Mouse (Mus musculus) lung, postnatal 4 days (tissue): ENCODE measurements at regions not wholly inside any gene's neighbourhood (a gene's known extent, or its start where the extent isn't known, plus 50 kb on each side); places are given as distances from the start of the nearest gene placed in this dataset.
A peak's percentile ranks its signal among the peaks of the same experiment; 100 is the strongest.
"Not testable (repeated sequence)": the region's sequence is repeated elsewhere in the genome, so short reads cannot be mapped to it uniquely, and the experiment has no call there.

Source experiments
- DNase-seq, 2 experiments: peaks; one replicate each; pipeline ENCODE4 v3.0.0; 2021

DNA sequence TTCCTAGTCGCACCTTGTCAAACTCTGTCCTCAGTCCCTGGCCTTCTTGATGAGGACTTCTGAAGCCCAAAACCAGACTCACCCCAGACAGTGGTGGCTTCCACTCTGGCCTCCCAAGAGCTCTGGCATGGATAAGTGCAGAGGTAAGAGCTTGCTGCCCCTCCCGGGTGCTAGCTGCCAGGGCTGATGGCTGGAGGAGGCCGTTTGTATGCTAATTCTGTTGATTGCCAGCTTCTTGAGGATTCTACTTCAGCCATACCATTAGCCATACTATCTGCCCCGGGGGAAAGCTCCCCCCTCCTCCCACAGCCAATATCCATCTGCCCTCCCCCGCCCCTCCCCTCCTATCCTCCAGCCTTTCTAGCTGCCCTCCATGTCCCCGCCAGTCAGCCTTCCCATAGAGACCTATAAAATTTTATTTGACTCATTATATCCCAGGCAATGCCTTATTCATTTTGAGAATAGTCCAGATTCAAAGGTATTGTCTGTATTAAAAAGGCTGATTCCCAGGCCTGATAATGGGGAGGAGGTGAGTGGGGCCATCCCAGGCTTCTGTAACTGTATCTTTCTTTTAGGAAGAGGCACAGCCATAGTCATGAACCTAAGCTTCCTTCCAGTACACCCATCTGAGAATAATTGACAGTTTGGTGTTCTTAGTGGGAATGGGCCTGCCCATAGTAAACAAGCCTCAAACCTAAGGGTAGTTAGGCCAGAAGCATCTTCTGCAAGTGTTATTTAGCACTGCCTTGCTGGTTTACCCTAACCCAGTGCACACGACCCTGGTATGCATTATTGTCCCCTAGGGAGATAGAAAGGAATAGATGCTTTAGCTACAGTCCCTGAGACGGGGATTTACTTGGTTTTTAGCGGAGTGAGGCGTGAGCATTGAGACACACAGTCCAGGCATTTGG lies 239.2 kb upstream of the 1700012A03Rik start:
- DNase-seq, result no peak

DNA sequence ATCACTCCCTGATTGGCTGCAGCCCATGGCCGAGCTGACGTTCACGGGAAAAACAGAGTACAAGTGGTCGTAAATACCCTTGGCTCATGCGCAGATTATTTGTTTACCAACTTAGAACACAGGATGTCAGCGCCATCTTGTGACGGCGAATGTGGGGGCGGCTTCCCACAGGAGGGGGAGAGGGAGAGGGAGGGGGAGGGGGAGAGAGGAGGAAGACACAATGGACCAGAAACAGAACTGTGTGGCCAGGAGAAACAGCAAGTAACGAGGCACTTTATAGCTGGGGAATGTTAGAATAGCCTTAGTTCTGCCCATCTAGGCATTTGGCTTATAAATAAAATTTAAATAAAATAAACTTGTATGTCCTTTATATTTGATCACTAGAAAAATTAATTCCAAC lies 240.7 kb upstream of the Podxl start:
- not testable (repeated sequence) for DNase-seq

DNA sequence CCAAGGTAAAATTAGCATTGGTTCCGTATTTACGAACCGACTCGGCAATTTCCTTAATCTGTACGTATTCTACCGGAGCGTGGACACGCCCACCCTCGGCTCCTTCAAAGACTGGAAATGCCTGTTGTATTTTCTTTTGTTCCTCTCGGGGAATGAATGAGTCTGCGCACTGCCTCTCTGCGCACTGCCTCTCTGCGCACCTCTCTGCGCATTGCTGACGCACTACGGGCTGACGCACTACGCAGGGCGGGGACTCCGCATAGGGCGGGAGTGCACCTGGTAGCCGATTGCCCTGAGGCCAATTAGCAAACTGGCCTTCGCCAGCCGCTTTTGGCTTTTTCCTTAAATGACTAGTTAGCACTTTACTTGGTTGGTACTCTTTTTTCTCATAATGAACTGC lies 239.4 kb upstream of the Podxl start:
- DNase-seq, result peak in 1 of 2 experiments; percentile 37

DNA sequence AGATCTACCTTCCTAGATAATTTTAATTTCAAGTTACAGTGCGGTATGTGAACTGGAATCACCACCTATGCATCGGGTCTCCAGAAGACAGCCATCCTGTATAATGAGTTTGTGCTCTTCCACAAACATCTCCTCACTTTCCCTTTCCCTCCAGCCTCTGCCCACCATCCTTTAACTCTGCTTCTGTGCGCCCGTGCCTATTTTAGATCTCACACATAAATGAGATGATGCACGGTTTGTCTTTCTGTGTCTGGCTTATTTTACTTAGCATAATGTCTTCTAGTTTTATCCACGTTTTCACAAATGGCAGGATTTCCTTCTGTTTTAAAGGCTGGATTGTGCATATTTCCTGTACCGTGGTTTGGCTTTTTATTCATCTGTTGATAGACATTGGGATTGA lies 227.8 kb upstream of the Podxl start:
- no peak for DNase-seq

GRCm38 (mm10) chr6:31790906-31791305 lies 227.1 kb upstream of the Podxl start:
- DNase-seq, result no peak

GRCm38 (mm10) chr6:31776841-31777240 lies 213.1 kb upstream of the Podxl start:
- DNase-seq, result no peak

DNA sequence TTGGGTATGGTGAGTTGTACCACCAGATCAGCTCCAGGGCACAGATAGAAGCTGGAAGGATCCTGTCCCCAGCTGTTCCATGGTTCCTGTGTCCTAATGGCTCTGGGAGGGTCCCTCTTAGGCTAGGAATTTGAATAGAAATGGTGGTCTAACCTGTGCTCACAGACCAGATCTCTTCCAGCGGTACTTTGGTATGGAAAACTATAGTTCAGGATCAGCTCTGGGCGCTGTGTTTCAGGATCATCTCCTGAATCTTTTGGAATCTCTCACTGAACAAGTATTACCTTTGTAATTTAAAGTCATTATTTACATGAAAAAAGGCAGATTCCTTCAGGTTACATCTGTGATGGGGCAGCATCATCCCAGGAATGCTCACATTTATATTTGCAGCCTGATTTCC lies 208.1 kb upstream of the Podxl start:
- DNase-seq, result no peak

DNA sequence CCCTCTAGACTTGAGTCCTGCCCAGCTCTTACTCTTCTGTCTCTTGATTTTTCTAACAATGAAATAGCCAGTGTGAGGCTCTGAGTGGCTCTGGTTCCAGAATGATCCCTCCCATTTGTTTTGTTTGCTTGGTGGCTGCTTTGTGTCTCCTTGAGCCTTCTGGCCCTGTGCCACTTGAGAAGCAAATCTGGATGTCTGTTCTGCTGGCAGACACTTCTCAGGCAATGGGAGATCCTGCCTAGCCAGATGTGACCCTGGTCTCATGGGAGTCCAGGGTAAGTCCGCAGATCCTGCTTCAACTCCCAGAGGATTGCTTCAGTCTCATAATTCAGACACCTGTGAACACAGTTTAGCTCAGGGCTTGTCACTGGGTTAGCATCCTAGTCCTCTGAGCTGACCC lies 181.8 kb upstream of the Podxl start:
- no peak for DNase-seq

DNA sequence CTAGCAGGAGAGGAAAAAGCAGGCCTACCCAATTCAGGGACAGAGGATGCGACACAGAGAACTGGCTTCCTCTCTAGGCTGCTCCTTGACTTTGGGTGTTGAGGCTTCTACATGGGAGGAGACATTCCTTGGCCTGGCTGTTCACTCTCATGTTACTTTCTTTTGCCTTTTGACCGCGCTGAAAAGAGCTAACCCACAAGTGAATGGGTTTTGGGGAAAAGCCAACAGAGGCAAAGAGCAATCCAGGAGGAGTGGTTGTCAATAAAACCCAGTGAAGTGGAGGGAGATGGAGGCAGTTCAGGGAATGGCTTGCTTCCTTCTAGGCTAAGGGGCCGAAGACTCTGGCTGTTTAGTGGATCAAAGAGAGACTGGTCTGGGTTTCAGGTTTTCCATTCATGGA lies 167.6 kb upstream of the Podxl start:
- DNase-seq, result no peak

GRCm38 (mm10) chr6:31719614-31720013 lies 155.8 kb upstream of the Podxl start:
- no peak for DNase-seq

DNA sequence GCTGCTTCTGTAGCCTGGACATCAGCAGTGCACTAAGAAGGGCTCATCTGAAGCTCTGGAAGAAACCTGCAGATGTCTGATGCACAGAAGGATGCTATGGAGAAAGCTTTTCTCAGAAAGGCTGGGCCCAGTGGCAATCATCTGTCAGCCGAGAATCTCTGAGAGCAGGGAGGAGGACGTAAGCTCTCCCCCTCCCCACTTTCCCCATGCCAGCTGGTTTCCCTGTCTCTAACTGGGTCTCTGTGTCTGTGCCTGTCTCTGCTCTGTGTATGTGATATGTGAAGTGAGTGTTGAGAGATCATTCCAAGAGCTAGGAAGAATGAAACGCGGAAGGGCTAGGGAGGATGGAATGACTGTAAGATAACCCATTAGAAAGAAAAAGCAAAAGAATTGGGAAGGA lies 155.1 kb upstream of the Podxl start:
- no peak for DNase-seq

DNA sequence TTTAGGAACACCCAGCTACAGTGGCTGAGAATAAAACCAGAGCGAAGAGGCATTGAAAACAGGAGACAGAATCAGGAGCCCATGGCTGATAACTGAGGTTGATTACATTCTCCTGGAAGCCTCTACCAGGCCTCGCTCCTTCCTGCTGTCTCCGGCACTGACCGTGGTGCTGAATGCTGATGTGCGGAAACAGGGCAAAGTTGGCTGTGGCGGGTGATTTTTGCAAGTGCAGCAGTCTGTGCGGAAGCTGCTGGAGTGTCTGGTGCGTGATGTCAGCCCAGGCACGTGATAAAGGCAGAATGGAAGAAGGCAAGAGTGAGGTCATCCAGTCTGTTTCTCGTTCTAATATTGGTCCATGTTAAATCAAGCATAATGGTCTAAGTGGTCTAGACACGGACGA lies 153.8 kb upstream of the Podxl start:
- peak; percentile 50 for DNase-seq

- no peak for DNase-seq
Observed at GRCm38 (mm10) chr6:31707256-31707655, 143.5 kb upstream of the Podxl start.

DNA sequence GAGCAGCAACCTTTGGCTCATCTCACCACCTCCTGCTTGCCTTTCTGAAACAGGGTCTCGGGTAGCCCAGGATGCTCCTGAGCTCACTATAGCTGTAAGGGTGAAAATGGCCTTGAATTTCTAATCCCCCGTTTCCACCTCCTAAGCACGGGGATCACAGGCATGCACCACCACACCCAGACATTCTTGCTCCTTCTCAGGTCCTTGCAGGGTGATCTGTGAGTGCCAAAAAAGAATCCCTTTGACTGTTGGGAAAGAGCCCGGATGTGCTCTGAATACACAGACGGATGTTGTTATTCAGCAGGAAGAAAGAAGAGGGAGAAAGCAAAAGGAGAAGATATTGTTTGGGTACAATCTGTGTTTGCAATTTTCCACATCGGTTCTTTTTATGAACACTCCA lies 140.4 kb upstream of the Podxl start:
- DNase-seq, result no peak

GRCm38 (mm10) chr6:31702931-31703330 lies 139.2 kb upstream of the Podxl start:
- DNase-seq, result no peak

- DNase-seq, result no peak
Observed at GRCm38 (mm10) chr6:31695885-31696284, 132.1 kb upstream of the Podxl start.

DNA sequence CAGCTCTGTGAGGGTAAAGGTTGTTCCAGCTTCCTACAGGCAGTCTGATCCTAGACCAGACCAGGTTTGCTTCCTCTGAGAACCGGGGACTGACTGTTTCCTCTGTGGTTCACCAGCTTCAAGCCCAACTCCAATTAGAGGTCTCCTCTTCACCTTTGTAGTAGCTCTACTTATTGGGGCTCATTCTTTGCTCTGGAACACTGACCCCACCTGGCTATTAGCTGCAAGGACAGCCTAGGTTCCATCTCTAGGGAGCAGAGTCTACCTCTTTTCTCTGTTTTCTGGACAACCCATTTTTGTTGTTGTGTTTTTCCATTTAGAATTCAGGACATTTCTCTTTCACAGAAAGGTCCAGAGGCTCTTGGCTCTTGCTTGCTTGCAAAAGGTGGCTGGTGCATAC lies 129.3 kb upstream of the Podxl start:
- no peak for DNase-seq

- no peak for DNase-seq
Observed at GRCm38 (mm10) chr6:31692024-31692423, 128.2 kb upstream of the Podxl start.

DNA sequence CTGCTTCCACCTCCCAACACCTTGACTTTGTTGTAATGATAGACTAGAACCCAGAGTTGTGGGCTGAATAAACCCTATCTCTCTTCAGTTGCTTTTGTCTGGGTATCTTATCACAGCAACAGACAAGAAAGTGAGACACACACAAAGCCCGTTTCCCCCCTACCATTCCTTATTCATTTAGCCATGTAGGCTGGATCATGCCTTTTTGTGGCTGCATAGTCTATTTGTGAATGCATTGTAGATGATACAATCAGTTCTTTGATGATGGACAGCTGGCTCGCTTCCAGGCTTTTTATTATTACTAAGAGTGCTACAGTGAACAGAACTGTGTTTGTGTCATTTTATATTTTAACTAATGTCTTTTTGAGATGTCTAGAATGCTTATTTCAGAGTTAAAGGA lies 116.3 kb upstream of the Podxl start:
- no peak for DNase-seq

DNA sequence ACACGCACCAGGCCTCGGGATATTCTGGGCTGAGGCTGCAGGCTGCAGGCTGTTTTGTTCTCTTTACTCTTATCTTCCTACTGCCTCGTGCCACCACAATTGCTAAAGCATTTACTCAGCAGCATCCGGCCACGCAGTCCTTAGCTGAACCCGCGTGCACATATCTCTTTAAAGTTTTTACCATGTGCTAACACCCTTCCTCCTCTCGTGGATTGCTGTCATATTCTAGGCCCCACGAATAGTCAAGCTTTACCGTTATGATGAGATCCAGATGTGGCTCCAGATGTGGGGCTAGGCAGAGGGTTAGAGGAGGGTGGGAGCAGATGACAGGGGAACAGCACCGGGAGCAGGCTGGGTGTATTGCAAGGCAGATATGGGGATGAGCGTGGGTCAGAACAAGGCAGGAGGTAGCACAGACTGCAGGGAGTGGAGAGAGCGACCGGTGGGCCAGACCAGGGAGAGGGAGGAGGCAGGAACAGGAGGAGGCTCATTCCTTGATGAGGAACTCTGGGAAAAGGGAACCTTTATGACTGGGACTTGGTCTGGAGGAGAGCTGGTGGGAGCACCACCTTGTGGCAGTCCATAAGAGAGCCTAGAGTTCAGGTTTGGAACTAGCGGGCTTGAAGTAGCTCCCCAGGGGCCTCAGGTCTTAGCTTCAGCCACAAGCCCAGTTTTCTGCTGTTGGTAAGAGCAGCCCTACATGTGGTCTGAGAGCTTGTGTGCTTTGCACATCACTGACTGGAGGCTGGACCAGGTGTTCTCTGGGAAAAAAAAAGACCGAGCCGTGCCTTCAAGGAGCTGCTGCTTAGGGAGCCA lies 102.1 kb upstream of the Podxl start:
- DNase-seq, result no peak

DNA sequence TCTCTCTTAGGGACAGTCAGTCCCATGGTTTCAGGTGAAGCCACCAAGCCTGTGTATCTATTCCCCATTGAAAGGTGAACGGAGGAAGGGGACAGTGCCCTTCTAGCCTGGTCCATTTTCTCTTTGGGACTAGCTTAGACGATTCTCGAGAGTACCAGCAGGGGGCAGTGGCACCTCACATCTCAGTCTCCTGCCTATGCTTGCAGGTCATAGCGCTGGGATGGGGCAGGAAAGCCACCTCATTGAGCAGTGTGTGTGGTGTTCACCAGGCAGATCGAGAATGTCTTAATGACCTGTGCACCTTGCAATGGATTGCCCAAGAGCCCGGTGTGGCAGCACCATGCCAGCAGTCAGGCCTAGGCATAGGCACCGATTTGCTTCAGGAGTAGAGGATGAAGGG lies 100.7 kb upstream of the Podxl start:
- DNase-seq, result peak; percentile 49 to 74

GRCm38 (mm10) chr6:31660778-31661177 lies 97.0 kb upstream of the Podxl start:
- DNase-seq, result peak; percentile 38 to 68

DNA sequence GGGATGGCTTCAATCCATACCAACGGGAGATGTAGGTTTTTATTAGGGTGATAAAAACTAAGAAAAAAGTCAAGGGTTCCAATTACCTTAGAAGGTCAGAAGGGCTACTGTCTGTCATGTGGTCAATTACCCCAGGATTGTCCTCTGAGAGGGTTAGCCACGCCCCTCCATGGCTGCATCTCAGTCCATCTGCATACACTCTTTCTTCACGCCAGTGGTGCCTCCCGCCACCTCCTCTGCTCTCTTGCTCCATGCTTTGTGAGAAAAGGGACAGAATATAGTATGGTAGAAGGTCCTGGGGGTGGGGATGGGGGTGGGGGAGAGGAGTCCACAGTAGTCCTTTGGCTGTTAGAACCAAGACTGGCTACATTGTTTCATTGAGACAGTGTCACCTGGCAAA lies 96.1 kb upstream of the Podxl start:
- DNase-seq, result no peak
